Mouse (Mus musculus) liver, adult 2 months (tissue): ENCODE data around the gene Mapk11. TPM values are rescaled to one million over a fixed set of nuclear protein-coding genes. Genes with fewer than 3 reads are reported as not detected.

Experiments
- DNase-seq: peaks from one replicate; pipeline ENCODE4 v3.0.0-alpha.2; 2011; ENCODE audit warnings: low read depth, low spot score; ENCODE audit errors: extremely low read depth
- H3K27ac ChIP-seq: fragments of 200-500 bp; replicated peaks from 2 replicates; pipeline ENCODE4 v1.5.1; 2012; ENCODE audit warnings: low read depth, mild to moderate bottlenecking, control low read depth, inconsistent platforms, low read length; ENCODE audit not compliant: insufficient read depth
- H3K27me3 ChIP-seq: fragments of 200-500 bp; 2 replicates; pipeline ENCODE4 v1.6.1; 2012; ENCODE audit warnings: mild to moderate bottlenecking, moderate library complexity, low read length, inconsistent platforms; ENCODE audit not compliant: control insufficient read depth, insufficient read depth
- H3K36me3 ChIP-seq: fragments of 200-500 bp; 2 replicates; pipeline ENCODE4 v1.6.1; 2012; ENCODE audit warnings: low read length, inconsistent platforms; ENCODE audit not compliant: control insufficient read depth, insufficient read depth
- H3K4me1 ChIP-seq: fragments of 200-500 bp; 2 replicates; pipeline ENCODE4 v1.6.1; 2011; ENCODE audit warnings: low read length; ENCODE audit not compliant: control insufficient read depth, insufficient read depth
- H3K4me3 ChIP-seq: fragments of 200-500 bp; 2 replicates; pipeline ENCODE4 v1.5.1; 2011; ENCODE audit warnings: low read depth, mild to moderate bottlenecking, control low read depth, low read length, moderate library complexity; ENCODE audit not compliant: insufficient read depth
- H3K79me2 ChIP-seq: fragments of 200-500 bp; 2 replicates; pipeline ENCODE4 v1.6.1; 2012; ENCODE audit warnings: inconsistent platforms, mild to moderate bottlenecking, low read length, moderate library complexity; ENCODE audit not compliant: control insufficient read depth, insufficient read depth
- H3K9ac ChIP-seq: fragments of 200-500 bp; 2 replicates; pipeline ENCODE4 v1.6.1; 2012; ENCODE audit warnings: low read depth, mild to moderate bottlenecking, control low read depth, inconsistent platforms, low read length
- CTCF ChIP-seq: fragments of 200-500 bp; IDR thresholded peaks from 2 replicates; pipeline ENCODE4 v1.5.1; 2011; ENCODE audit warnings: low read depth, low read length, control low read depth
- POLR2A ChIP-seq: fragments of 200-500 bp; IDR thresholded peaks from 2 replicates; pipeline ENCODE4 v1.6.1; 2011; ENCODE audit warnings: low read length, control low read depth; ENCODE audit not compliant: insufficient read depth; ENCODE audit errors: extremely low read depth
- WGBS: fragments of 180-500 bp; shearing (Covaris S2); methylation state at CpG from one replicate; pipeline ENCODE4 v1.1.7; 2018; 5-methylcytosine and 5-hydroxymethylcytosine counted together
- polyA plus RNA-seq: library from polyadenylated mRNA; depleted of rRNA; stranded (reverse); fragments of >200 nt; gene quantifications from 2 replicates; pipeline ENCODE4 v1.2.3, GENCODE M21; 2012; rRNA removed
- total RNA-seq: library from RNA; depleted of rRNA; stranded (reverse); fragments of >200 nt; gene quantifications from 2 replicates; pipeline ENCODE4 v1.2.3, GENCODE M21; 2014; rRNA removed

Gene Mapk11
- total and polyA plus RNA-seq, 2 experiments: 0.74 to 1.3 TPM

DNA sequence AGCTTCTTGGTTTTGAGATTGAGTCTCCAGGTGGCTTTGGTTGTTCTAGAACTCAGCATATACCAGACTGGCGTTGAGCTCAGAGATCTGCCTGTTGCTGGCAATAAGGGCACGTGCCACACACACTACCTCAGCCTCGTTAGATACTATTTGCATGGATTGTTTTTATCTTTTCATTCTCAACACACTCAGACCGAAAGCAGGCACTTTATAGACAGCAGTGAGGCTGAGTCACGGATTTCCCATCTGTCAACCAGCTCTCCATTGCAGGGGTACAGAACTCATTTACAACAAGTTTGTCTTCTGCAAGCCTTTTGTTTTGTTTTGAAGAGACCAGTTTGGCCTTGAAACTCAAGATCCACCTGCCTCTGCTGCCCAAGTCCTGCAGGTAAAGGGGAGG is 52.0 kb downstream of the Mapk11 start:
- TF ChIP-seq CTCF (no peak), POLR2A (no peak)
- no peaks in the 10 kb centered on the region for H3K27me3 ChIP-seq
- H3K36me3 ChIP-seq: peaks cover 66% of the 10 kb centered on the region
- H3K27ac ChIP-seq: no peak overlapping the region
- H3K4me3 ChIP-seq: no peak overlapping the region
- no peak for DNase-seq
- WGBS: 92% methylated on average over 5 of the region's 5 CpGs
- H3K79me2 ChIP-seq: no peaks in the 10 kb centered on the region
- no peak overlapping the region for H3K9ac ChIP-seq
- H3K4me1 ChIP-seq: no peaks in the 10 kb centered on the region

Other genes starting within 250 kb of the Mapk11 start
- 0.20 and 0.28 TPM in 2 replicates for gene Ttll8, start 195.2 kb downstream of the Mapk11 start, total RNA-seq
- gene Ttll8, start 195.2 kb downstream of the Mapk11 start, polyA plus RNA-seq: 0.02 and 0.24 TPM in 2 replicates
- 0.07 TPM in 1 of 2 replicates, not detected in the other for gene Mlc1, start 170.6 kb downstream of the Mapk11 start, total RNA-seq
- not detected in 2 replicates for gene Mlc1, start 170.6 kb downstream of the Mapk11 start, polyA plus RNA-seq
- gene Mov10l1, start 166.7 kb downstream of the Mapk11 start, total RNA-seq: not detected in 2 replicates
- not detected in 2 replicates for gene Mov10l1, start 166.7 kb downstream of the Mapk11 start, polyA plus RNA-seq
- not detected in 2 replicates for gene Panx2, start 89.9 kb downstream of the Mapk11 start, total RNA-seq
- gene Panx2, start 89.9 kb downstream of the Mapk11 start, polyA plus RNA-seq: not detected in 2 replicates
- 64.0 and 64.4 TPM in 2 replicates for gene Trabd, start 74.5 kb downstream of the Mapk11 start, total RNA-seq
- gene Trabd, start 74.5 kb downstream of the Mapk11 start, polyA plus RNA-seq: 65.5 and 81.6 TPM in 2 replicates
- 91.0 and 101 TPM in 2 replicates for gene Selenoo, start 60.5 kb downstream of the Mapk11 start, total RNA-seq
- gene Selenoo, start 60.5 kb downstream of the Mapk11 start, polyA plus RNA-seq: 105 and 122 TPM in 2 replicates
- 6.5 and 7.5 TPM in 2 replicates for gene Tubgcp6, start 26.5 kb downstream of the Mapk11 start, total RNA-seq
- 9.1 and 13.2 TPM in 2 replicates for gene Tubgcp6, start 26.5 kb downstream of the Mapk11 start, polyA plus RNA-seq
- gene Hdac10, start 20.9 kb downstream of the Mapk11 start, total RNA-seq: 10.0 and 10.5 TPM in 2 replicates
- gene Hdac10, start 20.9 kb downstream of the Mapk11 start, polyA plus RNA-seq: 16.8 and 22.0 TPM in 2 replicates
- 2.4 and 3.3 TPM in 2 replicates for gene Mapk12, start 8.9 kb downstream of the Mapk11 start, total RNA-seq
- gene Mapk12, start 8.9 kb downstream of the Mapk11 start, polyA plus RNA-seq: 1.6 and 2.1 TPM in 2 replicates
- 80.0 and 111 TPM in 2 replicates for gene Plxnb2, start 31.2 kb upstream of the Mapk11 start, total RNA-seq
- gene Plxnb2, start 31.2 kb upstream of the Mapk11 start, polyA plus RNA-seq: 189 and 199 TPM in 2 replicates
- gene Dennd6b, start 46.9 kb upstream of the Mapk11 start, total RNA-seq: 2.8 and 3.4 TPM in 2 replicates
- gene Dennd6b, start 46.9 kb upstream of the Mapk11 start, polyA plus RNA-seq: 8.4 and 10.0 TPM in 2 replicates
- gene Ppp6r2, start 61.9 kb upstream of the Mapk11 start, total RNA-seq: 43.9 and 57.5 TPM in 2 replicates
- 115 and 143 TPM in 2 replicates for gene Ppp6r2, start 61.9 kb upstream of the Mapk11 start, polyA plus RNA-seq
- 22.3 and 32.7 TPM in 2 replicates for gene Sbf1, start 165.7 kb upstream of the Mapk11 start, total RNA-seq
- gene Sbf1, start 165.7 kb upstream of the Mapk11 start, polyA plus RNA-seq: 75.5 and 99.0 TPM in 2 replicates
- gene Adm2, start 173.1 kb upstream of the Mapk11 start, total RNA-seq: not detected in 2 replicates
- gene Adm2, start 173.1 kb upstream of the Mapk11 start, polyA plus RNA-seq: not detected in 2 replicates
- gene Miox, start 184.8 kb upstream of the Mapk11 start, total RNA-seq: 0.28 and 0.54 TPM in 2 replicates
- gene Miox, start 184.8 kb upstream of the Mapk11 start, polyA plus RNA-seq: 0.31 and 0.32 TPM in 2 replicates
- gene Lmf2, start 206.0 kb upstream of the Mapk11 start, total RNA-seq: 4.3 and 8.0 TPM in 2 replicates
- gene Lmf2, start 206.0 kb upstream of the Mapk11 start, polyA plus RNA-seq: 20.8 and 21.3 TPM in 2 replicates
- gene Ncaph2, start 206.1 kb upstream of the Mapk11 start, total RNA-seq: 26.9 and 31.7 TPM in 2 replicates
- gene Ncaph2, start 206.1 kb upstream of the Mapk11 start, polyA plus RNA-seq: 52.1 and 63.9 TPM in 2 replicates
- gene Sco2, start 224.2 kb upstream of the Mapk11 start, total RNA-seq: 105 and 131 TPM in 2 replicates
- 353 and 400 TPM in 2 replicates for gene Sco2, start 224.2 kb upstream of the Mapk11 start, polyA plus RNA-seq
- gene Tymp, start 227.4 kb upstream of the Mapk11 start, total RNA-seq: 48.7 and 62.5 TPM in 2 replicates
- gene Tymp, start 227.4 kb upstream of the Mapk11 start, polyA plus RNA-seq: 126 and 160 TPM in 2 replicates
- gene Odf3b, start 229.7 kb upstream of the Mapk11 start, total RNA-seq: 2.0 and 3.8 TPM in 2 replicates
- gene Odf3b, start 229.7 kb upstream of the Mapk11 start, polyA plus RNA-seq: 29.8 and 41.7 TPM in 2 replicates
- 0.07 and 0.28 TPM in 2 replicates for gene Klhdc7b, start 235.3 kb upstream of the Mapk11 start, total RNA-seq
- gene Klhdc7b, start 235.3 kb upstream of the Mapk11 start, polyA plus RNA-seq: 0.30 and 0.34 TPM in 2 replicates